Mouse (Mus musculus) stomach, postnatal 0 days (tissue): ENCODE results near the gene Olfr1246.

Source experiments
- CTCF ChIP-seq: IDR thresholded peaks from 2 replicates; pipeline ENCODE4 v1.5.1; 2016; ENCODE audit warnings: antibody characterized with exemption, low read depth, mild to moderate bottlenecking, moderate library complexity
- EP300 ChIP-seq: optimal IDR thresholded peaks from 2 replicates; pipeline ENCODE3; 2016; ENCODE audit warnings: antibody characterized with exemption

GRCm38 (mm10) chr2:89593057-89593456, at the start of gene Olfr1246:
- no peak for TF ChIP-seq CTCF
- no peak for TF ChIP-seq EP300
